Mouse (Mus musculus) forebrain, embryonic 11.5 days (tissue): ENCODE data around the gene Ncf1. TPM values are rescaled to one million over a fixed set of nuclear protein-coding genes. Genes with fewer than 3 reads are reported as not detected.

Experiments
- ATAC-seq: fragments of 200-750 bp; cut with Nextera tagmentation; replicated peaks from 2 replicates; pipeline ENCODE4 v1.8.0; 2017; ENCODE audit warnings: moderate TSS enrichment; ENCODE audit not compliant: low FRiP score
- DNase-seq: peaks from one replicate; pipeline ENCODE4 v3.0.0-alpha.2; 2017; ENCODE audit warnings: low spot score
- H3K27ac ChIP-seq: fragments of 300-500 bp; sonication (generic); 2 replicates; pipeline ENCODE4 v1.5.1; 2014; ENCODE audit warnings: low read depth, low read length
- H3K27me3 ChIP-seq: fragments of 300-500 bp; sonication (generic); 2 replicates; pipeline ENCODE4 v1.6.1; 2014; ENCODE audit warnings: mild to moderate bottlenecking, low read length, mixed read lengths; ENCODE audit not compliant: control insufficient read depth, insufficient read depth
- H3K36me3 ChIP-seq: fragments of 300-500 bp; sonication (generic); 2 replicates; pipeline ENCODE4 v1.6.1; 2014; ENCODE audit warnings: mild to moderate bottlenecking, low read length, moderate library complexity, mixed read lengths; ENCODE audit not compliant: control insufficient read depth, insufficient read depth
- H3K4me1 ChIP-seq: fragments of 300-500 bp; sonication (generic); replicated peaks from 2 replicates; pipeline ENCODE4 v1.6.1; 2014; ENCODE audit warnings: low read length, mixed read lengths; ENCODE audit not compliant: control insufficient read depth, insufficient read depth
- H3K4me2 ChIP-seq: fragments of 300-500 bp; sonication (generic); 2 replicates; pipeline ENCODE4 v1.6.1; 2014; ENCODE audit warnings: low read depth, mild to moderate bottlenecking, low read length, moderate library complexity, mixed read lengths; ENCODE audit not compliant: severe bottlenecking
- H3K4me3 ChIP-seq: fragments of 300-500 bp; sonication (generic); 2 replicates; pipeline ENCODE4 v1.5.1; 2014; ENCODE audit warnings: low read depth, low read length
- H3K9ac ChIP-seq: fragments of 300-500 bp; sonication (generic); 2 replicates; pipeline ENCODE4 v1.6.1; 2014; ENCODE audit warnings: low read length
- H3K9me3 ChIP-seq: fragments of 300-500 bp; sonication (generic); 2 replicates; pipeline ENCODE4 v1.6.1; 2016; ENCODE audit warnings: low read length, mixed read lengths; ENCODE audit not compliant: control insufficient read depth
- WGBS: fragments of 180-500 bp; shearing (Covaris S2); extraction: QIAGEN DNeasy Blood & Tissue Kit; methylation state at CpG from one replicate; pipeline ENCODE4 v1.1.7; 2014; 5-methylcytosine and 5-hydroxymethylcytosine counted together
- polyA plus RNA-seq: library from polyadenylated mRNA; unstranded; fragments of >200 nt; fragmentation: Nextera tagmentation; extraction: Ambion mirVana; gene quantifications from 2 replicates; pipeline ENCODE4 v1.2.1, GENCODE M21; 2014

Ncf1 gene
- 1.3 and 3.0 TPM in 2 replicates for polyA plus RNA-seq

- Histone ChIP-seq H3K4me3 (no peak within 1 kb of the TSS), H3K4me2 (no peak within 1 kb of the TSS), H3K27me3 (no peaks in the 10 kb centered on the region), H3K27ac (no peak within 1 kb of the TSS), H3K36me3 (no peaks in the 10 kb centered on the region), H3K9me3 (no peaks in the 10 kb centered on the region), H3K9ac (no peak within 1 kb of the TSS), H3K4me1 (no peaks in the 10 kb centered on the region)
- 86% methylated on average over 7 of the region's 7 CpGs for WGBS
- ATAC-seq (no peak), DNase-seq (no peak)
Measured at GRCm38 (mm10) chr5:134229391-134229790, at the start of gene Ncf1. TSS of gene Ncf1 (minus strand) at chr5:134229625.

DNA sequence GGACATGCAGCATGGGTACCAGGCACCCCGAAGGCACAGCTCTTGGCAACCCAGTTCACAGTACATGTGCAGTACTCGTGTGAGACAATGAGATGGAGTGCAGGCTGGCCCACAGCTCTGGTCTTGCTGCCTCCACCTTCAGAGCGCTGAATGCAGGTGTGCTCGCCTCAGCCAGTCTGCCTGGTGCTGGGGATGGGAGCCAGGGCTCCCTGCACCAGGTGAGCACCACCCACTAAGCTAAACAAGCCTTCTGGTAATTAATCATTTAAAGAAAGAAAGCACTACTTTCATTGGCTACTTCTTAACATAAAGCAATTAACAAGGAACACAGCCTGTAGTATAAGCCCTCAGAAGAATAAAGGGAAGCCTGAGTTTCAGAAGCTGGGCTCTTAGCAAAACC, 47.7 kb upstream of the Ncf1 start:
- H3K4me2 ChIP-seq, result no peak overlapping the region
- H3K9me3 ChIP-seq, result no peaks in the 10 kb centered on the region
- no peaks in the 10 kb centered on the region for H3K27me3 ChIP-seq
- WGBS, result 89% methylated on average over 4 of the region's 4 CpGs
- H3K27ac ChIP-seq, result no peak overlapping the region
- H3K4me3 ChIP-seq, result no peak overlapping the region
- H3K9ac ChIP-seq, result no peak overlapping the region
- peaks cover 6% of the 10 kb centered on the region for H3K36me3 ChIP-seq
- ATAC-seq (no peak), DNase-seq (no peak)
- H3K4me1 ChIP-seq, result no peaks in the 10 kb centered on the region

DNA sequence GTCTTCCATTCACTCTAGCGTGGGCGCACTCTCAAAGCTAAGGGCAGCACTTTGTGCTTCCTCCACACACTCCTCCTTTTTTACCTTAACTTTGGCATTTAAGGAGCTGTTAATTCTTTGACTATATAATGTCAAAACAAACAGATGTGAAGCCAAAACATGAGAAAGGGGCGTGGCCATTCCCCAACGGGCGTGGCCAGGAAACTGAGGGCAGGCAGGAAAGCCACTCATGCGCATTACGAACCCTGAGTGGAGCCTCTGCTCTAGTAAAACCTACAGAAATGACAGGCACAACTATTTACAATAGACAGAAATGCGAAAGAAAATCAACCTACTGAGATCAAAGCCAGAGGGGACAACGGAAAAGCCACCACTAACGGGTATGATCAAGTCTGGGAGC, 46.1 kb upstream of the Ncf1 start:
- Histone ChIP-seq H3K27ac (no peak overlapping the region), H3K4me3 (no peak overlapping the region), H3K27me3 (no peaks in the 10 kb centered on the region), H3K36me3 (peaks cover 12% of the 10 kb centered on the region), H3K4me2 (no peak overlapping the region), H3K4me1 (no peaks in the 10 kb centered on the region), H3K9me3 (no peaks in the 10 kb centered on the region), H3K9ac (no peak overlapping the region)
- ATAC-seq (no peak), DNase-seq (no peak)
- WGBS, result 93% methylated on average over 10 of the region's 10 CpGs

DNA sequence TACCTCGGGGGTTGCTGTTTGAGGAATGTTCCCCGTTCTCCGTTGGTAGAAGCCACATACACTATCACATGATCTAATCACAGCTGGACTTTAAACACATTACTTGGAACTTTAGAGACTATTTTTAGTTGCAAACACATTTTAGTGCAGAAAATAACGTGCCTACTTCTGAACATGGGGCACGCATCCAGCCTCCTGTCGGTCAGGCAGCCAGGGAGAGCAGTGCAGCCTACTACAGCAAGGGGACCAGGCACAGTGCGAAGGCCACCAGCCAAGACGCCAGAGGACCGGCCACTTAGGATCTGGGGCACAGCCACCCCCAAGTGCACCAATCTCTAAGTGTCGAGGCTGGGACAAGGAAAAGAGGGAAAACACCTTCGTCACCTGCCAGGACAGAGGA, 45.6 kb upstream of the Ncf1 start:
- no peaks in the 10 kb centered on the region for H3K27me3 ChIP-seq
- H3K4me1 ChIP-seq, result no peaks in the 10 kb centered on the region
- no peak overlapping the region for H3K4me2 ChIP-seq
- no peak overlapping the region for H3K27ac ChIP-seq
- ATAC-seq, result no peak
- no peak overlapping the region for H3K9ac ChIP-seq
- no peak for DNase-seq
- H3K4me3 ChIP-seq, result no peak overlapping the region
- WGBS, result 93% methylated on average over 11 of the region's 11 CpGs
- peaks cover 12% of the 10 kb centered on the region for H3K36me3 ChIP-seq
- no peaks in the 10 kb centered on the region for H3K9me3 ChIP-seq

DNA sequence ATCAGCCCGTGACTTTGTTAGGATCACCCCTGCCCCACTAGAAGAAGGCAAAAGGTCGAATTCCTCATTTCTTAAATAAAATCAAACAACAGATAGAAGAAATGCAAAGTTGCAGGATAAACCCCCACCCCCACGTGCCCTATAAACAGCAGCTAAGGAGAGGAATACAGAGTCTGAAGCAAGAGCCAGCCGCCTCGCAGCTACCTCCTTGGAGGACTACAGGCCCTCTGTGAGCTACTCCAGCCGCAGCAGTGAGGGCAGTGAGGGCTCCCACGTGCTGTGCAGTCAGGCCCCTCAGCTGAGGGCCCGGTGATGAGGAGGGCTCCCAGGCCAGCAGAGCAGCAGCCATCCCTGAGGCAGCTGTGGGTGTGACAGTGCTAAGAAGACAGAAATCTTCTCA, 44.3 kb upstream of the Ncf1 start:
- Histone ChIP-seq H3K27ac (no peak overlapping the region), H3K4me1 (no peaks in the 10 kb centered on the region), H3K4me3 (no peak overlapping the region), H3K9ac (no peak overlapping the region), H3K4me2 (no peak overlapping the region), H3K9me3 (no peaks in the 10 kb centered on the region), H3K27me3 (no peaks in the 10 kb centered on the region), H3K36me3 (peaks cover 13% of the 10 kb centered on the region)
- DNase-seq (no peak), ATAC-seq (no peak)
- 90% methylated on average over 8 of the region's 8 CpGs for WGBS

DNA sequence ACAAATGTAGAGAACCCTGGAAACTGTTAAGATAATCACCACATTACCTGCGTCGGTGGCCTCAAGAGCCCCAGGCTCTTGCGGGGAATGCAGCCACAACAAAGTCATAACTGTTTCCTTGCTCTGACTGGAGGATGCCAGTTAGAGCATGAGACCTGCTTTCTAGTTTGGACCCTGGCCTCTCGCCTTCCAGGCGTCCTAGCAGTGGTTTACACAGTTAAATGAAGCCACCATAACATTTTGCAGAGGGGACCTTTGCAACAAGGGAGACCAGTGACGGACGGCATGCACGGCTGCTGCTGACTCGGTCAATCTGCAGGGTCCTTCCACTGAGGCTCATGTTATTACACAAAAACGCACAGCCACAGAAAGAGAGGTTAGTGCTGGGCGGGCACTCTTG, 43.3 kb upstream of the Ncf1 start:
- ATAC-seq (no peak), DNase-seq (no peak)
- H3K4me3 ChIP-seq, result no peak overlapping the region
- no peaks in the 10 kb centered on the region for H3K9me3 ChIP-seq
- H3K27ac ChIP-seq, result no peak overlapping the region
- no peaks in the 10 kb centered on the region for H3K27me3 ChIP-seq
- no peaks in the 10 kb centered on the region for H3K4me1 ChIP-seq
- H3K9ac ChIP-seq, result no peak overlapping the region
- 86% methylated on average over 11 of the region's 11 CpGs for WGBS
- H3K36me3 ChIP-seq, result peaks cover 14% of the 10 kb centered on the region
- no peak overlapping the region for H3K4me2 ChIP-seq

DNA sequence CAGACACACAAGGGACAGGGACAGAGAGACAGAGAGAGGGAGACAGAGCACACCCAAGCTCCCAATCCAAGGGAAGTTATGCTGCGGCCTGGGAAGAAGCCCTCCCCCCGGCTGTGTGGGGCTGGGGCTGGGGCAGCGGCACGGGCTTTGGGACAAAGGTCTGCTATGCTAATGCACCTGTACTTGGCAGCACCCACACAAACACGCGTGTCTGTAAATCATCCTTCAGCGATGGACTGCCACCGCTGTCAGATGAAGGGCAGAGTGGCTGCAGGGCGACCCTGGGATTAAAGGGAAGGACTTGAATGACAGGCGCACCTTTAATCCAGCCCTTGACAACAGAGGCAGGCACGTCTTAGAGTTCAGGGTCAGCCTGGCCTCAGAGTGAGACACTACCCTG, 42.0 kb upstream of the Ncf1 start:
- Histone ChIP-seq H3K9me3 (no peaks in the 10 kb centered on the region), H3K36me3 (peaks cover 21% of the 10 kb centered on the region), H3K4me2 (no peak overlapping the region), H3K9ac (no peak overlapping the region), H3K4me3 (no peak overlapping the region), H3K27me3 (no peaks in the 10 kb centered on the region), H3K27ac (no peak overlapping the region), H3K4me1 (no peaks in the 10 kb centered on the region)
- WGBS, result 89% methylated on average over 11 of the region's 11 CpGs
- DNase-seq, result no peak
- no peak for ATAC-seq

DNA sequence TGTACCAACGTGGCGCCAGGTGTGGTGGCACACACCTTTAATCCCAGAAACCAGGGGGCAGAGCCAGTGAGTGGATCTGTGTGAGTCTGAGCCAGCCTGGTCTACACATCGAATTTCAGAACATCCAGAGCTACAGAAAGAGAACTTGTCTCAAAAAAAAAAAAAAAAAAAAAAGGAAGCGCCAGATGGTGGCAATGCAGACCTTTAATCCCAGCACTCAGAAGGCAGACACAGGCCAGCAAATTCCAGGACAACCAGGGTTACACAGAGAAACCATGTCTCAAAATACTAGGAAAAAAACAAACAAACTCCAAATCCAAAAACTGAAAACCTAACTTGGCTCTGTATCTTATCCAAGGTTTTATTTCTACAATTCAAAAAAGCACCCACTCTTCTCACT, 41.1 kb upstream of the Ncf1 start:
- ATAC-seq (no peak), DNase-seq (no peak)
- no peaks in the 10 kb centered on the region for H3K4me1 ChIP-seq
- no peaks in the 10 kb centered on the region for H3K27me3 ChIP-seq
- H3K36me3 ChIP-seq, result peaks cover 21% of the 10 kb centered on the region
- H3K9me3 ChIP-seq, result no peaks in the 10 kb centered on the region
- no peak overlapping the region for H3K4me2 ChIP-seq
- WGBS, result 95% methylated on average over 4 of the region's 4 CpGs
- no peak overlapping the region for H3K4me3 ChIP-seq
- H3K27ac ChIP-seq, result no peak overlapping the region
- H3K9ac ChIP-seq, result no peak overlapping the region

- Histone ChIP-seq H3K4me1 (no peaks in the 10 kb centered on the region), H3K27me3 (no peaks in the 10 kb centered on the region), H3K4me3 (no peak overlapping the region), H3K36me3 (peaks cover 17% of the 10 kb centered on the region), H3K27ac (no peak overlapping the region), H3K9ac (no peak overlapping the region), H3K9me3 (no peaks in the 10 kb centered on the region), H3K4me2 (no peak overlapping the region)
- no peak for ATAC-seq
- DNase-seq, result no peak
- 93% methylated on average over 5 of the region's 5 CpGs for WGBS
Measured at GRCm38 (mm10) chr5:134269751-134270150, 40.3 kb upstream of the Ncf1 start.
